Mouse (Mus musculus) adrenal gland, postnatal 14 days (tissue): ENCODE data around the gene Gm3336. TPM values are rescaled to one million over a fixed set of nuclear protein-coding genes. Genes with fewer than 3 reads are reported as not detected.
A peak's percentile ranks its signal among the peaks of the same experiment; 100 is the strongest.

ENCODE experiments used
- DNase-seq: peaks from one replicate; pipeline ENCODE4 v3.0.0; 2021; ENCODE audit warnings: mixed read lengths
- total RNA-seq: library from RNA; stranded (reverse); gene quantifications from 2 replicates; pipeline ENCODE4 v1.2.3, GENCODE M21; 2021

The Gm3336 gene
- total RNA-seq, 1 experiment from 2014 or later, result 0.70 TPM

- DNase-seq, result peak; percentile 2
These were observed 1.6 kb upstream of the Gm3336 start for GRCm38 (mm10) chr8:70716521-70717400.

- DNase-seq, result no peak
These were observed 1.5 kb downstream of the Gm3336 start for GRCm38 (mm10) chr8:70719796-70720270.

- DNase-seq, result peak; percentile 85
These were observed 2.4 kb downstream of the Gm3336 start for GRCm38 (mm10) chr8:70720739-70721138.

- DNase-seq, result no peak
These were observed 3.3 kb downstream of the Gm3336 start for GRCm38 (mm10) chr8:70721601-70722000.

GRCm38 (mm10) chr8:70723486-70724210 is 5.3 kb downstream of the Gm3336 start, which contains the start of gene Pde4c:
TSS of gene Pde4c (plus strand) at chr8:70723720.
- no peak for DNase-seq

- no peak for DNase-seq
These were observed 5.9 kb downstream of the Gm3336 start for GRCm38 (mm10) chr8:70724216-70724615.

GRCm38 (mm10) chr8:70725792-70726447 is 7.6 kb downstream of the Gm3336 start:
- peak; percentile 66 for DNase-seq

- no peak for DNase-seq
These were observed 8.4 kb downstream of the Gm3336 start for GRCm38 (mm10) chr8:70726721-70727120.

- no peak for DNase-seq
These were observed 11.6 kb downstream of the Gm3336 start for GRCm38 (mm10) chr8:70729808-70730475.

GRCm38 (mm10) chr8:70730956-70731355 is 12.6 kb downstream of the Gm3336 start:
- DNase-seq, result no peak

GRCm38 (mm10) chr8:70737705-70738104 is 19.4 kb downstream of the Gm3336 start:
- DNase-seq, result no peak

- DNase-seq, result no peak
These were observed 19.9 kb downstream of the Gm3336 start for GRCm38 (mm10) chr8:70738211-70738610.

GRCm38 (mm10) chr8:70741661-70742060 is 23.3 kb downstream of the Gm3336 start:
- no peak for DNase-seq

GRCm38 (mm10) chr8:70742176-70742575 is 23.8 kb downstream of the Gm3336 start:
- no peak for DNase-seq

- DNase-seq, result peak; percentile 57
These were observed 24.8 kb downstream of the Gm3336 start for GRCm38 (mm10) chr8:70742981-70743655.

- peak; percentile 82 for DNase-seq
These were observed 25.6 kb downstream of the Gm3336 start for GRCm38 (mm10) chr8:70743656-70744590.

- DNase-seq, result peak; percentile 9
These were observed 26.5 kb downstream of the Gm3336 start for GRCm38 (mm10) chr8:70744806-70745205.

GRCm38 (mm10) chr8:70745691-70746220 is 27.4 kb downstream of the Gm3336 start:
- peak; percentile 2 for DNase-seq

GRCm38 (mm10) chr8:70746676-70747075 is 28.3 kb downstream of the Gm3336 start:
- peak; percentile 2 for DNase-seq
